Mouse (Mus musculus) heart, postnatal 10 days (tissue): ENCODE measurements around the gene Plin4. TPM values are rescaled to one million over a fixed set of nuclear protein-coding genes. Genes with fewer than 3 reads are reported as not detected.

ENCODE experiments used
- DNase-seq, 2 experiments: peaks; one replicate each; pipeline ENCODE4 v3.0.0; 2021
- intact Hi-C: fragments of 180-260 bp; cut with DNase I; formaldehyde crosslinking; loops from one replicate; pipeline ENCODE4 v1.15.1; 2025
- total RNA-seq, 2 experiments: library from RNA; stranded (reverse); gene quantifications; 2 replicates each; pipeline ENCODE4 v1.2.3; 2021

Gene Plin4
- 100 to 1,000 TPM in 1 of 2 experiments, 10 to 100 TPM in 1; 80.9 to 155 TPM for total RNA-seq

- intact Hi-C loops, result no loop called here
- DNase-seq, result peak; percentile 80 to 85
These were observed at the start of gene Plin4 for GRCm38 (mm10) chr17:56109219-56110051. Gene Plin4, minus strand, starts transcription at chr17:56109803.

GRCm38 (mm10) chr17:56153643-56154042 lies 44.0 kb upstream of the Plin4 start:
- intact Hi-C loops, result no loop called here
- peak in 1 of 2 experiments; percentile 57 for DNase-seq

- no peak for DNase-seq
- intact Hi-C loops, result no loop called here
These were observed 40.3 kb upstream of the Plin4 start for GRCm38 (mm10) chr17:56149897-56150296.

- DNase-seq, result no peak
- intact Hi-C loops, result no loop called here
These were observed 39.4 kb upstream of the Plin4 start for GRCm38 (mm10) chr17:56148790-56149618.

DNA sequence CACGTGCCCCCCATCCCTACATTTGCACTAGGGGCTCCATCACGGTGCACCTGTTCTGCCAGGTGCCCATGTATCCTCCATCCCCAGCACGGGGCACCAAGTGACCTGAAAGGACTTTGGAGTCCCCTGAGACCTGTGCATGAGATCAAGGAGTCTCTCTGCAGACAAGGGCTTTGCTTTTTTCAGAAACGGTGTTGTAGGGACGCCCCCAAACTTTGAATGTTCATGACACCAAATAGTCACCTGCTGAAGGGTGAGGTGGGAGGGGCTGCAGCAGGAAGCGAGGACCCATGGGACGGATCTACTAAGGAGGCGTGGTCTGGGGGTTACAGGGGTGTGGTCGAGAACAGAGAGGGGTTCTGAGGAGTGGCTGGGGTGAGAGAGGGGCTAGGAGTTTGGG lies 38.7 kb upstream of the Plin4 start:
- intact Hi-C loops, result no loop called here
- DNase-seq, result no peak

- DNase-seq, result no peak
- intact Hi-C loops, result no loop called here
These were observed 37.8 kb upstream of the Plin4 start for GRCm38 (mm10) chr17:56147420-56147819.

GRCm38 (mm10) chr17:56146131-56146530 lies 36.5 kb upstream of the Plin4 start:
- no peak for DNase-seq
- intact Hi-C loops, result no loop called here

GRCm38 (mm10) chr17:56144546-56144945 lies 34.9 kb upstream of the Plin4 start:
- no peak for DNase-seq
- intact Hi-C loops, result no loop called here

DNA sequence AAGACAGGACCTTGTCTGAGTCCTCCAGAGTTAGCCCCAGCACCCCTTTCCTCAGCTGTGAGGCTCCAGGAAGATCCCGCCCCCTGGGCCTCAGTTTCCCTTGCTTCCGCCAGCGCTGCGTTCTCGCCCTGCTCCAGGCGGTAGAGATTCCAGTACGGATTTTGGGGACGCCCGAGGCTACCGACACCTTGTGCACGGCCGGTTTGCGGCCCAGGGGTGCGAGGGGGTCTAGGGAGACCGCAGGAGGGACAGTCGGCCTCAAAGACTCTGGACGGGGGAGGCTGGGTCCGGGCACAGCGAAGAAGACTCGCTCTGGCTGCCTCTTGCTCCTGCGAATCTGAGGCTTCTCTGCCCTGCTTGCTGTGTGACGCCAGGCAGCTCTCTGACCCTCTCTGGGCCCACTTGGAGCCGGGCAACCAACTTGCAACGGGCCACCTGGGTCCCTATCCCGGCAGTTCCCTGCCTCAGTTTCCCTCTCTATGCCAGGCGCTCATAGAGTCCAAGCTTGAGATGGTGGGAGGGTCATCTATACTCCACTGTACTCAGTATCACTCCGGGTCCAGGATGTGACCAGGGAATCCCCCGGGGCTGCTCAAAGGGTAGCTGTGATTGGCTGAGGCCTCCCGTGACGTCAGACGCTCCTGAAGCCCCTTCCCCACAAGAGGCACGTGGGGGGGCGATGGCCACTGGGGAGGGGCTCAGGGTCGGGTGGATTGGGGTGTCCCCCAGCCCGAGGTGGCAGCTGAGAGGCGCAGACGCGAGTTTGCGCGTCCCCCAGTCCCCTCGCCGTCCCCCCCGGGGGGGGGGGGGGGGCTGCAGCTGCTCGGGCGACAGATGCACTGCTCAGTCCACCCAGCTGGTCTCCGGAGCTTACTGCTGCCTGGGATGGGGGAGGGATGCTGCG lies 32.4 kb upstream of the Plin4 start:
- intact Hi-C loops, result no loop called here
- peak in 1 of 2 experiments; percentile 50 for DNase-seq

- intact Hi-C loops, result no loop called here
- DNase-seq, result peak; percentile 71 to 78
These were observed 30.4 kb upstream of the Plin4 start, which contains the start of gene Sema6b for GRCm38 (mm10) chr17:56139858-56140595. Gene Sema6b, minus strand, starts transcription at chr17:56140343.

- DNase-seq, result no peak
- intact Hi-C loops, result no loop called here
These were observed 29.8 kb upstream of the Plin4 start for GRCm38 (mm10) chr17:56139355-56139754.

DNA sequence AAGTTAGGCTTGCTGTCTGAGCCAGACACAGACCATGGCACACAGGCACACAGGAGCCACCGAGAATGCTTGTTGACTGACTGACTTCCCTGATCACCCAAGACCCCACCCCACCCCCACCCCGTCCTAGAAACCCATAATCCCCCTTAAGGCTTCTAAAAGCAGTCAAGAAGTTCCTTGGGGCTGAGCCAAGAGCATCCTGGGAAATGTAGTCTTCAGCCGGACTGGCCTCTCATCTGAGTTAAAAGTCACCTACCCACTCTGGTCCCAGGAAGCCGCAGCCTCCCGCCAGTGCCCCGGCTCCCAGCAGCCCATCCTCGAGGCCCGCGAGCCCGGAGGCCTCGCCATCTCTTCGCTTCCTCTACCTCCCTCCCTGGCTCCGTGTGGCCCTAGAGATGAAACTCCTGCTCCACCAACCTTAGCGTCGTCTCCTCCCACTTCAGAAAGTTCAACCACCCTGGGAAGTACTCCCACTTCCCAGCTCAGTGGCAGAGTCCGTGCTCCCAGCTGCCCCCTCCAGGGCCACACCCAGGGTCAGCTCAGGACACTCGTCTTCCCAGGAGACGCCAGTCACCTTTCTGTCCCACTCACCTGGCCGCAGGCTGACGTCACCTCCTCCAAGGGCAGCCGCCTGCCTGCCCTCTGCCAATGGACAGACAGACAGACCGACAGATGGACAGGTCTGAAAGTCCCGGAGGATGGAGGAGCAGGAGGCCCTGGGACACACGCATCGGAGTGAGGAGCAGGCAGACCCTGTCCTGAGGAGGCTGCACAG lies 28.4 kb upstream of the Plin4 start:
- intact Hi-C loops, result no loop called here
- DNase-seq, result no peak

- intact Hi-C loops, result no loop called here
- DNase-seq, result no peak
These were observed 27.0 kb upstream of the Plin4 start for GRCm38 (mm10) chr17:56136558-56136957.

DNA sequence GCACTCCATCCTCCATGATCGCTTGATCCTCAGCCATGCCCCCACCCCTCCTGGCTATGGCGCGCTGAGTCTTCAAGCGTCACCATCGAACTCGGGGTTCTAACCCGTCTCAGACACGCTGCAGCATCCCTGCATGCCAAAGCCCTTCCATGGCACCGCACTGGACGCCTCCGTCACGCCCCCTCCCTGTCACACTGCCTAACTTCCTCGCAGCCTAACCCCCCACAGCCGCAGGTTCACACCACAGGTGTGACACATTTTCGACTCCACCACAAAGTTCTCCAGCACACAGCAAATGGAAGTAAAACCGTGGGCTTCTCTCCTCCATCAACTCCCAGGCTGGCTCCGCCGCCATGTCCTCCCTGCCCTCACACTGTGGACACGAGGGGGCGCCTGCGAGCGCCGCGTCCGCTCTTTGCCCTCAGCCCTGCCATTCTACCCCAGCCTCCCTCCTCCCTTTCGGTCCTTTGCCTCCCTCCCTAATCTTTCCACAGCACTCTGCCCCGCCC lies 24.9 kb upstream of the Plin4 start:
- DNase-seq, result peak; percentile 74 to 82
- intact Hi-C loops, result loop anchor here (5.0 kb wide), 1 partner anchor 218 kb away; no protein-coding TSS in a partner anchor

GRCm38 (mm10) chr17:56133457-56134363 lies 24.1 kb upstream of the Plin4 start:
- intact Hi-C loops, result loop anchor here (5.0 kb wide), 1 partner anchor 219 kb away; no protein-coding TSS in a partner anchor

DNA sequence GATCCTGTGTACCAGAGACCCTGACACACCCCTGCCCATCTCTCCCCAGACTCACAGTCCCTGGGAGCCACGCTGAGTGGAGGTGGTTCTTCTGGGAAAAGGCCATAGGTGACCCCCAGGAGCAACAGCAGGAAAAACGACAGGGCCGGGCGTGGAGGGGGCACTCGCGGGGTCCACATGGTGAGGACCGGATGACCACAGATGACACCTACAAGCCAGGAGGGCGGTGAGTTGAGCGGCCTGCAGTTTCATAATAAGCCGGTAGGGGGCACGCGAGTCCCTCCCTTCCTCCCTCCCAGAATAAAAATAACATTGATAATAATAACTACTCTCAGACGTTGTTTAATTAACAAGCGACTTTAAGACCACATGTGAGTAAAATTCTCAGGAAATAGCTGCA lies 23.1 kb upstream of the Plin4 start:
- intact Hi-C loops, result loop anchor here (1.0 to 5.0 kb wide), 3 partner anchors 27 to 220 kb away; no protein-coding TSS in a partner anchor
- DNase-seq, result peak; percentile 75 to 86

More at GRCm38 (mm10) chr17:56133457-56134363, 24.1 kb upstream of the Plin4 start:
- peak; percentile 71 to 72 for DNase-seq

GRCm38 (mm10) chr17:56131814-56132213 lies 22.2 kb upstream of the Plin4 start:
- DNase-seq, result peak; percentile 58 to 82
- intact Hi-C loops, result loop anchor here (1.0 to 5.0 kb wide), 3 partner anchors 27 to 220 kb away; no protein-coding TSS in a partner anchor
